Mouse (Mus musculus) 416B (cell line): ENCODE measurements around the gene Manba.

Experiments used
- DNase-seq: peaks from one replicate; pipeline ENCODE4 v3.0.0; 2011; ENCODE audit warnings: low read depth

Gene Manba

GRCm38 (mm10) chr3:135582246-135582645, 96.8 kb downstream of the Manba start:
- DNase-seq, result no peak

- no peak for DNase-seq
Measured at GRCm38 (mm10) chr3:135585482-135585881, 100.1 kb downstream of the Manba start.

GRCm38 (mm10) chr3:135586060-135586459, 100.6 kb downstream of the Manba start:
- DNase-seq, result no peak

GRCm38 (mm10) chr3:135586471-135586880, 101.1 kb downstream of the Manba start:
- no peak for DNase-seq

- peak; percentile 43 for DNase-seq
Measured at GRCm38 (mm10) chr3:135590471-135590870, 105.1 kb downstream of the Manba start.

GRCm38 (mm10) chr3:135591376-135591775, 106.0 kb downstream of the Manba start:
- DNase-seq, result no peak

- DNase-seq, result no peak
Measured at GRCm38 (mm10) chr3:135592011-135592410, 106.6 kb downstream of the Manba start.

GRCm38 (mm10) chr3:135594238-135594917, 109.0 kb downstream of the Manba start:
- no peak for DNase-seq

- no peak for DNase-seq
Measured at GRCm38 (mm10) chr3:135597014-135597413, 111.6 kb downstream of the Manba start.

- DNase-seq, result no peak
Measured at GRCm38 (mm10) chr3:135598355-135598754, 112.9 kb downstream of the Manba start.

- DNase-seq, result peak; percentile 66
Measured at GRCm38 (mm10) chr3:135602731-135603130, 117.3 kb downstream of the Manba start.

GRCm38 (mm10) chr3:135604626-135605417, 119.4 kb downstream of the Manba start:
- DNase-seq, result peak; percentile 62

- DNase-seq, result no peak
Measured at GRCm38 (mm10) chr3:135605474-135605873, 120.1 kb downstream of the Manba start.

GRCm38 (mm10) chr3:135606592-135606991, 121.2 kb downstream of the Manba start:
- DNase-seq, result peak; percentile 22

- DNase-seq, result peak; percentile 77
Measured at GRCm38 (mm10) chr3:135607021-135607420, 121.6 kb downstream of the Manba start.

GRCm38 (mm10) chr3:135607660-135608473, 122.5 kb downstream of the Manba start:
- DNase-seq, result peak; percentile 76

- DNase-seq, result peak; percentile 24
Measured at GRCm38 (mm10) chr3:135610221-135610620, 124.8 kb downstream of the Manba start.

GRCm38 (mm10) chr3:135614376-135614775, 129.0 kb downstream of the Manba start:
- no peak for DNase-seq

GRCm38 (mm10) chr3:135616730-135617129, 131.3 kb downstream of the Manba start:
- DNase-seq, result no peak
